ENCODE assay signal across 8 mouse cellular contexts in the genomic region with DNA sequence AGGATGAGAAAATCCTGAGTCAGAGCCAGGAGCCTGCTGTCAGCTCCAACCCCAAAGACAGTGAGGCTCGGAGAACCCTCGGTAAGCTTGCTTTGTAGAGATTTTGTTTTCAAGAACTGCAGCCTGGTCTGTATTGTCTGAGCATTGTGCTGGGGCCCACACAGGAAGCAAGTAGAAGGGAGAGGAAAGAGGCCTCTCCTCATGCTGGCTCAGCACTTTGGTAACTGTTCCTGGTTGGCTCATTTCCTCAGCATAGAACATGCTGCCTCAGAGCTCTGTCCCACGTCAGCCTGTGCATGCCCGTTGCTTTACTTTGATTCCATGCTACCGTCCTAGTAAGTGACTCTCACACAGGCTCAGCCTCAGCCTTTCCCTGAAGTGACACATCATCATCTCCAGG. TPM values are rescaled to one million over a fixed set of nuclear protein-coding genes. Genes with fewer than 3 reads are reported as not detected.
DNase-seq lines count a peak whose midpoint lies in the region; ATAC-seq lines count a peak whose summit lies in the region.

No protein-coding gene starts in this region.

- peak overlapping the region; percentile 79 for H3K27ac ChIP-seq in lung, embryonic 15.5 days
- H3K27ac ChIP-seq in stomach, embryonic 14.5 days (ENCODE audit: low read length), result peak overlapping the region; percentile 61; the same call in 1 of the 2 replicates

- no peak overlapping the region for H3K9ac ChIP-seq in lung, embryonic 15.5 days
- no peak overlapping the region for H3K9ac ChIP-seq in stomach, embryonic 14.5 days (replicated peaks; ENCODE audit: low read depth, low read length)

- H3K9me3 ChIP-seq in lung, embryonic 15.5 days, result no peaks in the 10 kb centered on the region
- H3K9me3 ChIP-seq in stomach, embryonic 14.5 days (ENCODE audit: control insufficient read depth, low read depth, low read length), result no peaks in the 10 kb centered on the region

- H3K36me3 ChIP-seq in lung, embryonic 15.5 days, result peaks cover 81% of the 10 kb centered on the region
- peaks cover 72% of the 10 kb centered on the region for H3K36me3 ChIP-seq in stomach, embryonic 14.5 days (ENCODE audit: control insufficient read depth, insufficient read depth, low read length)

- H3K27me3 ChIP-seq in lung, embryonic 15.5 days, result no peaks in the 10 kb centered on the region
- H3K27me3 ChIP-seq in stomach, embryonic 14.5 days (ENCODE audit: control insufficient read depth, insufficient read depth, low read length), result no peaks in the 10 kb centered on the region

- no peak overlapping the region for H3K4me2 ChIP-seq in lung, embryonic 15.5 days
- H3K4me2 ChIP-seq in stomach, embryonic 14.5 days (replicated peaks; ENCODE audit: low read depth, low read length), result no peak overlapping the region

- ATAC-seq in lung, embryonic 15.5 days (ENCODE audit: borderline replicate concordance, extremely low read depth, low FRiP score, low TSS enrichment), result 0 out of 2 replicates have a peak, but pooled peaks have one; percentile 32
- no peak for ATAC-seq in stomach, embryonic 14.5 days (ENCODE audit: insufficient number of reproducible peaks, insufficient read depth, low FRiP score, low read depth)

- H3K4me3 ChIP-seq in lung, embryonic 15.5 days, result no peak overlapping the region
- no peak overlapping the region for H3K4me3 ChIP-seq in stomach, embryonic 14.5 days (ENCODE audit: low read depth, low read length)

- no peak for DNase-seq in lung, postnatal 14 days
- peak; percentile 97 for DNase-seq in heart, adult 11 months
- peak; percentile 47 for DNase-seq in kidney, postnatal 10 days
- no peak for DNase-seq in frontal cortex, postnatal 25 days (ENCODE audit: low spot score in 2 of 2)
- DNase-seq in spleen, postnatal 10 days (ENCODE audit: low spot score in 2 of 2), result no peak
- no peak for DNase-seq in cerebellum, postnatal 4 days (ENCODE audit: low spot score in 2 of 2)

- peaks cover 16% of the 10 kb centered on the region; the same call in 1 of the 2 replicates for H3K4me1 ChIP-seq in lung, embryonic 15.5 days
- no peaks in the 10 kb centered on the region for H3K4me1 ChIP-seq in stomach, embryonic 14.5 days (ENCODE audit: control insufficient read depth, insufficient read depth, low read length)

- 68% methylated on average over 5 of the region's 5 CpGs for whole genome bisulfite sequencing in lung, embryonic 15.5 days
- 81% methylated on average over 5 of the region's 5 CpGs for WGBS in stomach, embryonic 14.5 days

RNA-seq across cellular contexts. Expression of a gene that starts 19.9 kb away (rescaled TPM):
- polyA plus RNA-seq in lung, embryonic 15.5 days (2015; fragmentation: Nextera tagmentation; extraction: Ambion mirVana), result 32.3 and 33.3 TPM in 2 replicates
- 33.5 and 39.8 TPM in 2 replicates for polyA plus RNA-seq in stomach, embryonic 14.5 days (2014; fragmentation: Nextera tagmentation; extraction: Ambion mirVana)

RNA-seq across cellular contexts. Expression of a gene that starts 30.2 kb away (rescaled TPM):
- polyA plus RNA-seq in lung, embryonic 15.5 days (2015; fragmentation: Nextera tagmentation; extraction: Ambion mirVana), result 14.2 and 17.7 TPM in 2 replicates
- polyA plus RNA-seq in stomach, embryonic 14.5 days (2014; fragmentation: Nextera tagmentation; extraction: Ambion mirVana), result 36.5 and 39.2 TPM in 2 replicates

Comparison
In these comparisons a context has a peak if more than half of its experiments do, and no peak if none do; other contexts are left out.
1. DNase-seq: peak in heart, adult 11 months (single experiment) and kidney, postnatal 10 days (single experiment); none in lung, postnatal 14 days (single experiment), frontal cortex, postnatal 25 days (0 of 2), spleen, postnatal 10 days (0 of 2) and cerebellum, postnatal 4 days (0 of 2).